Mouse (Mus musculus) lung, embryonic 14.5 days (tissue): Measurements from ENCODE around the gene Bco2. TPM values are rescaled to one million over a fixed set of nuclear protein-coding genes. Genes with fewer than 3 reads are reported as not detected.

ENCODE experiments used
- ATAC-seq: fragments of 200-750 bp; cut with Nextera tagmentation; 2 replicates; pipeline ENCODE4 v1.8.0; 2017; ENCODE audit warnings: mild to moderate bottlenecking, moderate TSS enrichment, moderate library complexity; ENCODE audit not compliant: insufficient read depth
- DNase-seq: peaks from one replicate; pipeline ENCODE4 v3.0.0-alpha.2; 2015
- H3K27ac ChIP-seq: fragments of 300-500 bp; sonication (generic); 2 replicates; pipeline ENCODE4 v1.5.1; 2014; ENCODE audit warnings: low read depth, mild to moderate bottlenecking, moderate library complexity
- H3K27me3 ChIP-seq: fragments of 300-500 bp; sonication (generic); 2 replicates; pipeline ENCODE4 v1.6.1; 2014; ENCODE audit warnings: low read length, control low read depth; ENCODE audit not compliant: insufficient read depth
- H3K36me3 ChIP-seq: fragments of 300-500 bp; sonication (generic); 2 replicates; pipeline ENCODE4 v1.6.1; 2014; ENCODE audit warnings: control low read depth; ENCODE audit not compliant: insufficient read depth
- H3K4me1 ChIP-seq: fragments of 300-500 bp; sonication (generic); 2 replicates; pipeline ENCODE4 v1.6.1; 2014; ENCODE audit warnings: antibody characterized with exemption, control low read depth; ENCODE audit not compliant: insufficient read depth
- H3K4me2 ChIP-seq: fragments of 300-500 bp; sonication (generic); 2 replicates; pipeline ENCODE4 v1.6.1; 2014; ENCODE audit warnings: mild to moderate bottlenecking
- H3K4me3 ChIP-seq: fragments of 300-500 bp; sonication (generic); 2 replicates; pipeline ENCODE4 v1.5.1; 2014; ENCODE audit warnings: low read depth, low read length
- H3K9ac ChIP-seq: fragments of 300-500 bp; sonication (generic); 2 replicates; pipeline ENCODE4 v1.6.1; 2014
- H3K9me3 ChIP-seq: fragments of 300-500 bp; sonication (generic); 2 replicates; pipeline ENCODE4 v1.6.1; 2016; ENCODE audit warnings: low read depth, low read length, control low read depth
- CTCF ChIP-seq: IDR thresholded peaks from 2 replicates; pipeline ENCODE4 v1.5.1; 2016; ENCODE audit warnings: antibody characterized with exemption, low read depth
- WGBS: fragments of 180-500 bp; shearing (Covaris S2); extraction: QIAGEN DNeasy Blood & Tissue Kit; methylation state at CpG from one replicate; pipeline ENCODE4 v1.1.7; 2014; 5-methylcytosine and 5-hydroxymethylcytosine counted together
- polyA plus RNA-seq: library from polyadenylated mRNA; unstranded; fragments of >200 nt; fragmentation: Nextera tagmentation; extraction: Ambion mirVana; gene quantifications from 2 replicates; pipeline ENCODE4 v1.2.1, GENCODE M21; 2014

Bco2 gene
- polyA plus RNA-seq, 1 experiment from 2014 or later, result 0.17 TPM

DNA sequence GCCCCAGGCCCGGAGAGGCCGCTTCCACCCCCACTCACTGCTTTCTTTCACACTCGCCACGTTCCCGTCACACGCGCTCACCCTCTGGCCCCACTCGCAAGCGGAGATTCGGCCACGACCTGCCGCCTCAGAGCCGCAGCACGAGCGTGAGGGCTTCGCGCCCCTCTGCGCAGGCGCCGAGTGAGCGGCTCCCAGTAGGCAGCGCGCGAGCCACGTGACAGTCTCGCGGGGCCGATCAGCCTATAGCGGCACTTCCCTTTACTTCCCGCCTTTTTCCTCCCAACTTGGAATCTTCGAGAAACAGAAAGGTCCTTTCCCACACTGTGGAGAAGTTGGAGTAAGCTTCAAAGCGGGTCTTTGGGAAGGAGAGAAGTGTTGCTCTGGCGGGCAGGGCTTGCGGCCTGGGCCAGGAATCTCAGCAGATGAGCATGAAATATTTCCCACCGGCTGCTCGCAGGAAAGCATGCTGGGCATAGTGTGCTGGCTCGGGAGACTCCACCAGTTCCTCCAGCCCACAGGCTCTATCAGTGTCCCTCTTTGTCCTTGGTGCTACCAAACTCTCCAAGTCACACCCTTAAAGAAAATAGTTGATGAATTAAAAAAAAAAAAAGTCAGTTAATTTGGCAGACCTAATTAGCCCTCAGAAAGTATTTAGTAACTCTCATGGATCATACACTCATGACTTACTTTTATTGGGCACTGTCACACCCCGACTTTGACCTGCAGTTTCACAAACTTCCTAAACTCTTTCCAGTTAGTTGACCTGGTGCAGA, 6.3 kb upstream of the Bco2 start, which contains the start of gene Tex12:
Gene Tex12, minus strand, starts transcription at position 181 of the 773 bp plus-strand sequence.
- WGBS, result 80% methylated on average over 38 of the region's 38 CpGs
- DNase-seq (no peak), ATAC-seq (no peak)
- no peak within 1 kb of the TSS for H3K9ac ChIP-seq
- H3K4me2 ChIP-seq, result no peak within 1 kb of the TSS
- peaks cover 3% of the 10 kb centered on the region; the same call in 1 of the 2 replicates for H3K4me1 ChIP-seq
- H3K27ac ChIP-seq, result no peak within 1 kb of the TSS
- H3K36me3 ChIP-seq, result no peaks in the 10 kb centered on the region
- H3K4me3 ChIP-seq, result no peak within 1 kb of the TSS
- H3K27me3 ChIP-seq, result no peaks in the 10 kb centered on the region
- no peak for TF ChIP-seq CTCF
- no peaks in the 10 kb centered on the region for H3K9me3 ChIP-seq

DNA sequence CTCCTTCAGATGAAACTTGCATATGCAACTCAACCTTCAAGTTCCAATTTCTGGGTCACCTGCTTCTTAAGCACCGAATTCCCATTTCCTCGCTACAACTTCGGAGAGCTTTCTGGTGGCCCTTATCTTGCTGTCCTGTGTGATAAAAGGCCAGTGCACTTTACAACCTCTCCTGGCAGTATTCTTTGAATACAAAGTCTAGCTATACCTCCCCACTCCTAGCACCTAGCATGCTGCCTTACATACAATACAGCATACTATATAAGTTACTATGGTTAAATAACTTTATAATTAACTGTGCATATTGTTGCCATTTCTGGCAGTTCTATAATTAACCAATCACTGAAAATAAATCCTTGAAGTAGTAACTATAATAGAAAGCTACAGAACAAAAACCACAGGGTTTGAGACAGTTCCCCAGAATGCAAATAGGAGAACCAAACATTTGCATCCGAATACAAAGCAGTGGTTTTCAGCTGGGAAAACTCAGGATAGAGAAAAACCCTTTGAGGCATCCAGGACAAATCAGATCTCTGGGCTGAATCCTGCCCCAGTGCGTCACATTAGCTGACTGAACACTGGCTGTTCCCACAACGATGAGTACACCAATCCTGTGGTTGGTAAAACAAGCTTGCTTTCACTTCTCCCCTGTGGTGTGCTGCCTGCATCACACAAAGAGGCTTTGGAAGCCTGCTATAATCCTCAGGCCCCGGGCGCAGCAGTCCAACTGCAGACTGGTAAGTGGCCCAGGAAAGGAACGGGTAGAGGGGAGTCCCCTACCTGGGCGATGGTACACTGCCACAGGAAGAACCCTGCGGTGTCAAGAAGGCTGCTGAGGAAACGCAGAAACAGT, 514 bp downstream of the Bco2 start, which contains the start of gene Il18:
Gene Il18, plus strand, starts transcription at position 587 of the 853 bp plus-strand sequence.
- Histone ChIP-seq H3K4me1 (no peaks in the 10 kb centered on the region), H3K9ac (no peak within 1 kb of the TSS), H3K36me3 (no peaks in the 10 kb centered on the region), H3K27me3 (no peaks in the 10 kb centered on the region), H3K4me2 (peak within 1 kb of the TSS; percentile 4; the same call in 1 of the 2 replicates), H3K4me3 (no peak within 1 kb of the TSS), H3K27ac (no peak within 1 kb of the TSS), H3K9me3 (no peaks in the 10 kb centered on the region)
- ATAC-seq, result no peak
- no peak for TF ChIP-seq CTCF
- WGBS, result 29% methylated on average over 12 of the region's 12 CpGs
- peak; percentile 18 for DNase-seq

DNA sequence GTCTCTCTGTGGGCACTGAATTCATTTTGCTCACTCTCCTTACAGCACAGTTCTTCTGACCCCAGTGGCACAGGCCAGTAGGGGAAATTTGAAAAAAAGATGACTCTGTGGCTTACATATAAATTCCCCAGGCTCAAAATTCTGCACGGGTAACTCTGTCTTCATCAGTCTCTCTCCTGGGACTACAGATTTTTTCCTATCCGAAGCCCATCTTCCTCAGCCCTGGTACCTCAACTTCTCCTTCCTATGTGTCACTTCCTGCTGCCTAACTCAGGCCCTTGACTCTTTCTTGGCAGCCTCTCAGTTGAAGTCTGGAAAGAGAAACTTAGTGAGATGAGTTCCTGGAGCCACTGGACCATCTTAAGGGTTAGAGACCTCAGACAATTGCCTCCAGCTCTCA, 1.4 kb downstream of the Bco2 start:
- no peaks in the 10 kb centered on the region for H3K27me3 ChIP-seq
- ATAC-seq (no peak), DNase-seq (no peak)
- no peak overlapping the region for H3K9ac ChIP-seq
- no peaks in the 10 kb centered on the region for H3K36me3 ChIP-seq
- H3K27ac ChIP-seq, result no peak overlapping the region
- no peak for TF ChIP-seq CTCF
- no peaks in the 10 kb centered on the region for H3K4me1 ChIP-seq
- H3K4me3 ChIP-seq, result no peak overlapping the region
- no peaks in the 10 kb centered on the region for H3K9me3 ChIP-seq
- 70% methylated on average over 2 of the region's 2 CpGs for WGBS
- H3K4me2 ChIP-seq, result no peak overlapping the region

DNA sequence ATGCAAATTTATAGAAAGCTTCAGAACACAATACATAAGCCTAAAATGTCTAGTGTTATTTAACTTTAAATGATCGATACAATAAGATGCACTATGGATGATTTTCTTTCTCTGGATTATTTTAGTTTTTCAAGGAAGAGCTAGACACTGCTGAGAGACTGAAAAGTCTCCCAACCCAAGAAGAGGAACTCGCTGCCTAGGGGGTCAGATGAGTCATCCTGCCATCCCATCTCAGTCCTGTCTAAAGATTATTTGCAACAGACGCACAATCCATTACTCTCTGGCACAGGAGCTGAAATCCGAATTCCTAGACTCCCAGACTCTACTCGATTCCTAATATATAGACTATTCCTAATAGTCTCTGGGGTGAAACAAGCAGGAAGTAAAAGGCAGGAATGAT, 2.8 kb downstream of the Bco2 start:
- H3K4me3 ChIP-seq, result no peak overlapping the region
- no peaks in the 10 kb centered on the region for H3K4me1 ChIP-seq
- WGBS, result 57% methylated on average over 5 of the region's 5 CpGs
- H3K9ac ChIP-seq, result no peak overlapping the region
- H3K9me3 ChIP-seq, result no peaks in the 10 kb centered on the region
- H3K36me3 ChIP-seq, result no peaks in the 10 kb centered on the region
- TF ChIP-seq CTCF, result no peak
- no peak overlapping the region for H3K4me2 ChIP-seq
- no peaks in the 10 kb centered on the region for H3K27me3 ChIP-seq
- DNase-seq, result no peak
- H3K27ac ChIP-seq, result no peak overlapping the region
- no peak for ATAC-seq

DNA sequence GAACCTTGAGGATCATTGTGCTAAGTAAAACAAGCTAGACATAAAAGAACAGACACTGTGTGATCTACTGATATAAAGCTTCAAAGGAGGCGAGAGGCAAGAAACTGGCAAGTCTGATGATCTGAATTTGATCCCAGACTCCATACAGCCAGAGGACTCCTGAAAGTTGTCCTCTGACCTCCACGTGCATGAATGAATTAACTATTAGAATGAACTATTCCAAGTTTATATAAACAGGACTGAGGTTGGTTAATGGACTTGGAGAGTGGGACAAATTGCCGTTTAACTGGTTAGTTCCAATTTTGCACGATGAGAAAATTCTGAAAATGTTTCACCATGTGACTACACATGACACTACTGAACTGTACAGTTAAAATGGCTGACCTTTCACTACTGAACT, 6.0 kb downstream of the Bco2 start:
- DNase-seq (no peak), ATAC-seq (no peak)
- Histone ChIP-seq H3K9me3 (no peaks in the 10 kb centered on the region), H3K27ac (no peak overlapping the region), H3K36me3 (no peaks in the 10 kb centered on the region), H3K4me1 (no peaks in the 10 kb centered on the region), H3K4me3 (no peak overlapping the region), H3K9ac (no peak overlapping the region), H3K4me2 (no peak overlapping the region), H3K27me3 (no peaks in the 10 kb centered on the region)
- 41% methylated on average over 4 of the region's 4 CpGs for WGBS
- TF ChIP-seq CTCF, result no peak

DNA sequence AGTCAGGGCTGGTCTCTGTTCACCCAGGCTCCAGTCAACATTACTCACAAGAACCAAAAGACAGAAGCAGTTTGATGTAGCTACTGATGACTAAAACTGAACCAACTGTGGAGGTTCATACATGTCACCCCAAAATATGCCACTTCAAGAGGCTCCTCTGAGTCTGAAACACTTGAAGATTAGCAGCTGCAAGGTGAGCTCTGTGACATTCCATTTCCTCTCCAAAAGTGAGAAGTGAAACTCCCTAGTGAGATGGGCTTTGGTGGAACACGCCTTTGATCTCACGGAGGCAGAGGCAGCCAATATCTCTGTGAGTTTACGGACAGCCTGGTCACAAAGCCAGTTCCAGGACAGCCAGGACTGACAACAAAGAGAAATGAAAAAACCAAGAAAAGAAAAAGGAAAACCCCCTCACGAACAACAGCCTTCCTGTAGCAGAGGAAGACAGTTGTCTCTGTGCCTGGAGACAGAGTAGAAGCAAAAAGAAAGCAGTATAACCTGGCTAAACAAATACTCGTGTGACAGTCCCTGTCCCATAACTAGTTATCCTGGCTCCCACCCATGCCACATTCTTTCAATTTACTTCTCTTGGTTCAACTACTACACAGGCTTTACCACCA, 7.0 kb downstream of the Bco2 start:
- H3K4me1 ChIP-seq, result no peaks in the 10 kb centered on the region
- H3K27ac ChIP-seq, result no peak overlapping the region
- no peak for DNase-seq
- no peak overlapping the region for H3K4me2 ChIP-seq
- no peaks in the 10 kb centered on the region for H3K9me3 ChIP-seq
- no peaks in the 10 kb centered on the region for H3K36me3 ChIP-seq
- no peak for TF ChIP-seq CTCF
- H3K9ac ChIP-seq, result no peak overlapping the region
- no peaks in the 10 kb centered on the region for H3K27me3 ChIP-seq
- 25% methylated on average over 5 of the region's 5 CpGs for WGBS
- ATAC-seq, result no peak
- H3K4me3 ChIP-seq, result no peak overlapping the region

DNA sequence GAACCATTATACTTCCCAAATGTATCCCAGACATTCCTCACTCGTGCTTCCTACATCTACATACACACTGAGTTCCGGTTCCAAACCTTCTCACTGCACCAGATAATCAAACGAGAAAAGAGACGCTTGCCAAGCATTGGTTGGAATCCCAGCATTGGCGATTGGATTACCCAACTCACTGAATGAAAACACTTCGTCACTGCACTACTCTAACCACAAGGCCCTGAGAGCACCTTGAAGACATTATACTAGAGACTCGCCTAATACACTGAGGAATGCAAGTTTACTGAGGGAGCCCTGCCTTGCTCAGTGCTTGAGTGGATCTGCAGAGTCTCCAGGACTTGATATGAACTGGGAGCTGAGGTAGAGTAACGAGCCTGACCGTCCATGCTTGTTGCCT, 12.6 kb downstream of the Bco2 start:
- no peaks in the 10 kb centered on the region for H3K27me3 ChIP-seq
- H3K9ac ChIP-seq, result no peak overlapping the region
- H3K27ac ChIP-seq, result no peak overlapping the region
- H3K9me3 ChIP-seq, result no peaks in the 10 kb centered on the region
- H3K4me1 ChIP-seq, result no peaks in the 10 kb centered on the region
- no peak overlapping the region for H3K4me2 ChIP-seq
- WGBS, result 70% methylated on average over 9 of the region's 9 CpGs
- TF ChIP-seq CTCF, result no peak
- no peak overlapping the region for H3K4me3 ChIP-seq
- ATAC-seq, result no peak
- no peak for DNase-seq
- H3K36me3 ChIP-seq, result no peaks in the 10 kb centered on the region
